Mouse (Mus musculus) thymus, adult 2 months (tissue): ENCODE results near the gene Ssc4d. TPM values are rescaled to one million over a fixed set of nuclear protein-coding genes. Genes with fewer than 3 reads are reported as not detected.

ENCODE experiments used
- DNase-seq: peaks from one replicate; pipeline ENCODE4 v3.0.0; 2021
- H3K27ac ChIP-seq: fragments of 200-500 bp; 2 replicates; pipeline ENCODE4 v1.5.1; 2012; ENCODE audit warnings: low read length, control low read depth; ENCODE audit not compliant: control insufficient read depth, insufficient read depth
- H3K27me3 ChIP-seq: fragments of 200-500 bp; 2 replicates; pipeline ENCODE4 v1.6.1; 2012; ENCODE audit warnings: mild to moderate bottlenecking, low read length, moderate library complexity, mixed read lengths; ENCODE audit not compliant: control insufficient read depth, insufficient read depth
- H3K36me3 ChIP-seq: fragments of 200-500 bp; 2 replicates; pipeline ENCODE4 v1.6.1; 2012; ENCODE audit warnings: mild to moderate bottlenecking, low read length, moderate library complexity; ENCODE audit not compliant: control insufficient read depth, insufficient read depth
- H3K4me1 ChIP-seq: fragments of 200-500 bp; replicated peaks from 2 replicates; pipeline ENCODE4 v1.6.1; 2012; ENCODE audit warnings: low read length; ENCODE audit not compliant: control insufficient read depth, insufficient read depth
- H3K4me3 ChIP-seq: fragments of 200-500 bp; 2 replicates; pipeline ENCODE4 v1.5.1; 2012; ENCODE audit warnings: mild to moderate bottlenecking, low read length, control low read depth, moderate library complexity; ENCODE audit not compliant: control insufficient read depth, insufficient read depth
- CTCF ChIP-seq: fragments of 200-500 bp; IDR thresholded peaks from 2 replicates; pipeline ENCODE4 v1.5.1; 2012; ENCODE audit warnings: mild to moderate bottlenecking, control low read depth, low read length, moderate library complexity, borderline replicate concordance; ENCODE audit not compliant: control insufficient read depth, poor library complexity, insufficient read depth; ENCODE audit errors: extremely low read depth
- POLR2A ChIP-seq: fragments of 200-500 bp; IDR thresholded peaks from 2 replicates; pipeline ENCODE4 v1.6.1; 2012; ENCODE audit warnings: mild to moderate bottlenecking, low read length, control low read depth, moderate library complexity; ENCODE audit not compliant: control insufficient read depth, poor library complexity, insufficient read depth; ENCODE audit errors: extremely low read depth
- WGBS: fragments of 180-500 bp; shearing (Covaris S2); methylation state at CpG from one replicate; pipeline ENCODE4 v1.1.7; 2018; 5-methylcytosine and 5-hydroxymethylcytosine counted together
- polyA plus RNA-seq: library from polyadenylated mRNA; depleted of rRNA; stranded (reverse); fragments of >200 nt; gene quantifications from 2 replicates; pipeline ENCODE4 v1.2.3, GENCODE M21; 2012

Gene Ssc4d
- polyA plus RNA-seq, 1 experiment, result 3.9 TPM

GRCm38 (mm10) chr5:135951660-135952059 is 22.7 kb downstream of the Ssc4d start:
- DNase-seq, result no peak
- Histone ChIP-seq H3K27me3 (no peaks in the 10 kb centered on the region), H3K4me3 (no peak overlapping the region), H3K27ac (no peak overlapping the region), H3K4me1 (peaks cover 1% of the 10 kb centered on the region), H3K36me3 (no peaks in the 10 kb centered on the region)
- TF ChIP-seq CTCF (no peak), POLR2A (no peak)
- WGBS, result 93% methylated on average over 2 of the region's 2 CpGs

- DNase-seq, result no peak
- Histone ChIP-seq H3K36me3 (no peaks in the 10 kb centered on the region), H3K27ac (no peak overlapping the region), H3K4me3 (no peak overlapping the region), H3K4me1 (no peaks in the 10 kb centered on the region), H3K27me3 (no peaks in the 10 kb centered on the region)
- no peak for TF ChIP-seq POLR2A
- no peak for TF ChIP-seq CTCF
- WGBS, result 75% methylated on average over 11 of the region's 11 CpGs
These were observed 23.5 kb downstream of the Ssc4d start for GRCm38 (mm10) chr5:135950710-135951412.

- Histone ChIP-seq H3K27ac (no peak overlapping the region), H3K36me3 (no peaks in the 10 kb centered on the region), H3K4me1 (no peaks in the 10 kb centered on the region), H3K4me3 (no peak overlapping the region), H3K27me3 (no peaks in the 10 kb centered on the region)
- TF ChIP-seq CTCF, result no peak
- TF ChIP-seq POLR2A, result no peak
- DNase-seq, result no peak
- 94% methylated on average over 5 of the region's 5 CpGs for whole genome bisulfite sequencing
These were observed 27.7 kb downstream of the Ssc4d start for GRCm38 (mm10) chr5:135946621-135947020.

- no peak for TF ChIP-seq POLR2A
- TF ChIP-seq CTCF, result no peak
- Histone ChIP-seq H3K36me3 (no peaks in the 10 kb centered on the region), H3K4me1 (no peaks in the 10 kb centered on the region), H3K27ac (no peak overlapping the region), H3K4me3 (no peak overlapping the region), H3K27me3 (no peaks in the 10 kb centered on the region)
- WGBS, result 93% methylated on average over 10 of the region's 10 CpGs
- no peak for DNase-seq
These were observed 28.4 kb downstream of the Ssc4d start for GRCm38 (mm10) chr5:135945916-135946408.

GRCm38 (mm10) chr5:135942710-135943109 is 31.6 kb downstream of the Ssc4d start:
- H3K4me1 ChIP-seq, result no peaks in the 10 kb centered on the region
- H3K4me3 ChIP-seq, result no peak overlapping the region
- WGBS, result 83% methylated on average over 6 of the region's 6 CpGs
- no peak for TF ChIP-seq CTCF
- no peaks in the 10 kb centered on the region for H3K27me3 ChIP-seq
- no peaks in the 10 kb centered on the region for H3K36me3 ChIP-seq
- H3K27ac ChIP-seq, result no peak overlapping the region
- DNase-seq, result no peak

GRCm38 (mm10) chr5:135940587-135940986 is 33.7 kb downstream of the Ssc4d start:
- H3K4me3 ChIP-seq, result no peak overlapping the region
- H3K27me3 ChIP-seq, result no peaks in the 10 kb centered on the region
- no peak for DNase-seq
- WGBS, result 92% methylated on average over 5 of the region's 5 CpGs
- TF ChIP-seq POLR2A (no peak), CTCF (no peak)
- H3K4me1 ChIP-seq, result no peaks in the 10 kb centered on the region
- H3K36me3 ChIP-seq, result no peaks in the 10 kb centered on the region
- H3K27ac ChIP-seq, result no peak overlapping the region

- H3K27me3 ChIP-seq, result no peaks in the 10 kb centered on the region
- no peak for DNase-seq
- H3K27ac ChIP-seq, result no peak overlapping the region
These were observed 38.6 kb downstream of the Ssc4d start for GRCm38 (mm10) chr5:135935641-135936190.

More at GRCm38 (mm10) chr5:135935641-135936190, 38.6 kb downstream of the Ssc4d start:
- Histone ChIP-seq H3K4me1 (peaks cover 5% of the 10 kb centered on the region), H3K4me3 (no peak overlapping the region), H3K36me3 (0 out of 2 replicates have a peak, but pooled peaks cover 4% of the 10 kb centered on the region)
- WGBS, result 80% methylated on average over 6 of the region's 6 CpGs
- no peak for TF ChIP-seq POLR2A
- TF ChIP-seq CTCF, result no peak
